Mouse (Mus musculus) lung, postnatal 0 days (tissue): Measurements from ENCODE around the gene Sh3pxd2a. TPM values are rescaled to one million over a fixed set of nuclear protein-coding genes. Genes with fewer than 3 reads are reported as not detected.

Experiments used
- ATAC-seq: fragments of 200-750 bp; cut with Nextera tagmentation; 2 replicates; pipeline ENCODE4 v1.8.0; 2017; ENCODE audit warnings: moderate library complexity
- DNase-seq: peaks from one replicate; pipeline ENCODE4 v3.0.0-alpha.2; 2016; ENCODE audit warnings: low spot score
- H3K27ac ChIP-seq: fragments of 300-500 bp; sonication (generic); 2 replicates; pipeline ENCODE4 v1.5.1; 2014; ENCODE audit warnings: antibody characterized with exemption, mild to moderate bottlenecking, low read length, mixed read lengths
- H3K27me3 ChIP-seq: fragments of 300-500 bp; sonication (generic); replicated peaks from 2 replicates; pipeline ENCODE4 v1.6.1; 2014; ENCODE audit warnings: low read length, mixed read lengths; ENCODE audit not compliant: insufficient read depth
- H3K36me3 ChIP-seq: fragments of 300-500 bp; sonication (generic); 2 replicates; pipeline ENCODE4 v1.6.1; 2014; ENCODE audit warnings: low read length, mixed read lengths; ENCODE audit not compliant: insufficient read depth
- H3K4me1 ChIP-seq: fragments of 300-500 bp; sonication (generic); 2 replicates; pipeline ENCODE4 v1.6.1; 2014; ENCODE audit warnings: antibody characterized with exemption, low read depth, low read length, mixed read lengths; ENCODE audit not compliant: insufficient read depth
- H3K4me2 ChIP-seq: fragments of 300-500 bp; sonication (generic); replicated peaks from 2 replicates; pipeline ENCODE4 v1.6.1; 2014; ENCODE audit warnings: low read depth, mild to moderate bottlenecking, low read length, moderate library complexity, mixed read lengths
- H3K4me3 ChIP-seq: fragments of 300-500 bp; sonication (generic); 2 replicates; pipeline ENCODE4 v1.5.1; 2014; ENCODE audit warnings: low read depth, low read length
- H3K9ac ChIP-seq: fragments of 300-500 bp; sonication (generic); replicated peaks from 2 replicates; pipeline ENCODE4 v1.6.1; 2014; ENCODE audit warnings: low read depth, mild to moderate bottlenecking
- H3K9me3 ChIP-seq: fragments of 300-500 bp; sonication (generic); 2 replicates; pipeline ENCODE4 v1.6.1; 2016; ENCODE audit warnings: low read length, mixed read lengths
- CTCF ChIP-seq: IDR thresholded peaks from 2 replicates; pipeline ENCODE4 v1.5.1; 2016; ENCODE audit warnings: antibody characterized with exemption, mild to moderate bottlenecking
- EP300 ChIP-seq: IDR thresholded peaks from 2 replicates; pipeline ENCODE4 v1.6.1; 2016; ENCODE audit warnings: antibody characterized with exemption, mild to moderate bottlenecking, control low read depth
- WGBS: fragments of 180-500 bp; shearing (Covaris S2); extraction: QIAGEN DNeasy Blood & Tissue Kit; methylation state at CpG from one replicate; pipeline ENCODE4 v1.1.7; 2014; 5-methylcytosine and 5-hydroxymethylcytosine counted together
- polyA plus RNA-seq: library from polyadenylated mRNA; unstranded; fragments of >200 nt; fragmentation: Nextera tagmentation; extraction: Ambion mirVana; gene quantifications from 2 replicates; pipeline ENCODE4 v1.2.1, GENCODE M21; 2015

The Sh3pxd2a gene
- polyA plus RNA-seq, 1 experiment from 2014 or later, result 5.6 TPM

DNA sequence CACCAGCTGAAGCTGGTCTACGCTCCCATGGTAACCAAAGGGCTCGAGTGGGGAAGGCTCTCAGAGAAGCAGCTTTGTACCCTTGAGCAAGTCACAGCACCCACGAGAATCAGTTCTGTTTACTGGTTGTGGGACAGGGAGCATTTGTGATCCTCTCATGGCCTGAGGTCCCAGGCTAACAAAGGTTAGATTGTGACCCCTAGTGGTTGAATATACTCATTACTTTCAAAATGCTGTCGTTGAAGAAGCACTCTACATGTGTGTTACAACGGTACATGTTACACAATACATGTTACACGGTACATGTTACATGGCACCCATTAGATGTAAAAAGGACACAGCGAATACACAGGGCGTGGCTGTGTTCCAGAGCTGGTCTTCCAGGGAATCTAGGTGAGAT, 38.4 kb upstream of the Sh3pxd2a start:
- DNase-seq (peak; percentile 49), ATAC-seq (no peak)
- Histone ChIP-seq H3K27ac (no peak overlapping the region), H3K36me3 (no peaks in the 10 kb centered on the region), H3K4me3 (no peak overlapping the region), H3K27me3 (no peaks in the 10 kb centered on the region), H3K9ac (no peak overlapping the region), H3K4me1 (no peaks in the 10 kb centered on the region; the same call in 1 of the 2 replicates), H3K4me2 (no peak overlapping the region), H3K9me3 (no peaks in the 10 kb centered on the region)
- TF ChIP-seq CTCF (peak; percentile 81), EP300 (no peak)
- WGBS, result 69% methylated on average over 8 of the region's 8 CpGs

DNA sequence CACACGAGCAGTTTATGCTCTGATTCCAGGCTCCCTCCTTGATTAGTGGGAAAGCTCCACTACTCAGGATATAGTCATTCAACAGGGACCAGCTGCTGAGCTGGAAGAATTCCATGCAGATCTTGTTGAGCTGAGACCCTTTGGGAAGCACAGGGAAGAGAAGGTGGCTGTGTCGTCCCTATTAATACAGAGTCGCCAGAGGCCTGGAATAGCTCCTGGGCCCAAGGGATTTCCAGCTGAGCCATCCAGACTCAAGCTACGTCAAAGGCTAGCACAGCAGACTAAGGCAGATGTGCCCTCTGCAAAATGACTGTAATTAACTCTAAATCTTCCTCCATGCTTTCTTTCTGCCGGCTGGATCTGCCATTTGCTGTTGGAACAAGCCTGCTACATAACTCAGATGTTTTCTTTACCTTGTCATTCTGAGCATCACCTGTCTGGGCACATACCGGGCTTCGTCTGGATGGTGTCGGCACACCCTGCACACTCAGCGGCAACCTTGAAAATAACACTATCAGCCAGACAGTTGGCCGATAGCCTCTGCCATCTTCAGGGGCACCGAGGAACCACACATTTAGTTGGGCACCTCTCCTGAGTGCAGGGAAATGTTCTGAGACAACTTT, 36.3 kb upstream of the Sh3pxd2a start:
- DNase-seq (no peak), ATAC-seq (no peak)
- no peak overlapping the region for H3K9ac ChIP-seq
- no peaks in the 10 kb centered on the region for H3K4me1 ChIP-seq
- 84% methylated on average over 11 of the region's 11 CpGs for WGBS
- H3K9me3 ChIP-seq, result no peaks in the 10 kb centered on the region
- no peak overlapping the region for H3K4me3 ChIP-seq
- H3K4me2 ChIP-seq, result no peak overlapping the region
- TF ChIP-seq EP300 (no peak), CTCF (no peak)
- no peak overlapping the region for H3K27ac ChIP-seq
- no peaks in the 10 kb centered on the region for H3K36me3 ChIP-seq
- no peaks in the 10 kb centered on the region for H3K27me3 ChIP-seq

GRCm38 (mm10) chr19:47499841-47500240, 35.6 kb upstream of the Sh3pxd2a start:
- Histone ChIP-seq H3K4me3 (no peak overlapping the region), H3K27me3 (no peaks in the 10 kb centered on the region), H3K36me3 (no peaks in the 10 kb centered on the region), H3K27ac (no peak overlapping the region), H3K9me3 (no peaks in the 10 kb centered on the region), H3K9ac (no peak overlapping the region), H3K4me1 (no peaks in the 10 kb centered on the region), H3K4me2 (no peak overlapping the region)
- 87% methylated on average over 5 of the region's 5 CpGs for WGBS
- no peak for DNase-seq
- no peak for ATAC-seq
- no peak for TF ChIP-seq EP300
- TF ChIP-seq CTCF, result no peak

GRCm38 (mm10) chr19:47498942-47499341, 34.7 kb upstream of the Sh3pxd2a start:
- no peaks in the 10 kb centered on the region for H3K27me3 ChIP-seq
- no peak overlapping the region for H3K4me2 ChIP-seq
- H3K4me3 ChIP-seq, result no peak overlapping the region
- 48% methylated on average over 4 of the region's 4 CpGs for WGBS
- TF ChIP-seq EP300 (no peak), CTCF (no peak)
- ATAC-seq, result no peak
- no peak for DNase-seq
- no peaks in the 10 kb centered on the region for H3K4me1 ChIP-seq
- H3K27ac ChIP-seq, result no peak overlapping the region
- no peaks in the 10 kb centered on the region for H3K36me3 ChIP-seq
- no peaks in the 10 kb centered on the region for H3K9me3 ChIP-seq
- no peak overlapping the region for H3K9ac ChIP-seq

- Histone ChIP-seq H3K36me3 (no peaks in the 10 kb centered on the region), H3K9ac (no peak overlapping the region), H3K4me3 (no peak overlapping the region), H3K4me1 (no peaks in the 10 kb centered on the region), H3K27me3 (no peaks in the 10 kb centered on the region), H3K9me3 (no peaks in the 10 kb centered on the region), H3K4me2 (no peak overlapping the region), H3K27ac (no peak overlapping the region)
- TF ChIP-seq EP300, result no peak
- TF ChIP-seq CTCF, result no peak
- no peak for DNase-seq
- 78% methylated on average over 6 of the region's 6 CpGs for WGBS
- ATAC-seq, result no peak
Measured at GRCm38 (mm10) chr19:47497736-47498135, 33.5 kb upstream of the Sh3pxd2a start.

DNA sequence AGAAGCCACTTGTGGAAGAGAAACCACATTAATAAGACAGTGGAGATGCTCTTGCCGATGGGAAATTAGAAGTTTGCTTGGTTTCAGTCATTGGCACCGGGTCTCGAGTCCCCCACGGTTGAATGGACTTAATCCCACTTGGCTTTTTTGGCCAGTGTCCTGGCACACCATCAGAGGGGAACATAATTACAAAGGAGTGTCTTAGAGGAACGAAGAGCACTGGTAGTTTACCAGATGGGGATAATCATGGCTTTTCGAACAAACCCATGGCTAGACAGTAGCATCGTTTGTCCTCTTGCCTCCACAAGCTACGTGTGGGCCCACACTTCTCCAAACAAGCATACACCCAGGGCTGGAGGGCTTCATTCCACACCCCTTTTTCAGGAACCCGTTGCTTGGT, 33.1 kb upstream of the Sh3pxd2a start:
- Histone ChIP-seq H3K4me2 (no peak overlapping the region), H3K27ac (no peak overlapping the region), H3K9me3 (no peaks in the 10 kb centered on the region), H3K27me3 (no peaks in the 10 kb centered on the region), H3K4me3 (no peak overlapping the region), H3K9ac (no peak overlapping the region), H3K36me3 (no peaks in the 10 kb centered on the region), H3K4me1 (no peaks in the 10 kb centered on the region)
- TF ChIP-seq CTCF (no peak), EP300 (no peak)
- WGBS, result 71% methylated on average over 9 of the region's 9 CpGs
- ATAC-seq (no peak), DNase-seq (no peak)
